Mouse (Mus musculus): ENCODE measurements around the gene Pde6g. TPM values are rescaled to one million over a fixed set of nuclear protein-coding genes. Genes with fewer than 3 reads are reported as not detected.
A peak's percentile ranks its signal among the peaks of the same experiment; 100 is the strongest.

Pde6g gene
- polyA plus RNA-seq, 1 experiment, result 1.0 TPM

DNA sequence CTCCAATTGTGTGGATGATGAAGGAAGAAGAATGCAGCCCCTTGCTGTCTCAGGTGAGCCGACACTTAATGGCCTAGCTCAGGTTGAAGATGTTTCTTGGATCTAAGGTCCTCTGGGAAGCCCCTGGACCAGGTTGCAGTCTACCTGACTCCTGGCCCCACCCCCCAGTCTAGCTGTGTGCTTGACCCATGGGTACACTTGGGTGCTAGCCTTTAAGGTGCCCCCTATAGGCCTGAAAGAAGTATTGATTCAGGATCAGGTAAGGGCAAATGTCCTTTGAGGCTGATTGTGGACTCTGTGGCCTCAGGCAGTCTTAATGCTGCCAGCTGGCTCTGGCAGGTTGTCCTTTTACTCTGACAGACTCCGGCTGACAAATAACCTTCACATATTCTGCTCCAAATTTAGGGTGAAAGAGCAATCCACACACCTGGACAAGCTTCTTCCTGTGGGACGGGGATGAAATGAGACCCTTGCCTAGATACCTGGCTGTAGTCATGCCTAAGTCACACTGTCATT, 10.5 kb downstream of the Pde6g start:
- no peak overlapping the region for H3K9ac ChIP-seq (ENCODE audit: low read depth, poor library complexity, severe bottlenecking)
- no peaks in the 10 kb centered on the region for H3K9me3 ChIP-seq (replicated peaks; ENCODE audit: control insufficient read depth, insufficient read depth, low read length, poor library complexity, severe bottlenecking)
- no peaks in the 10 kb centered on the region for H3K4me1 ChIP-seq (ENCODE audit: control insufficient read depth, insufficient read depth, low read length)
- no peak overlapping the region for H3K4me3 ChIP-seq (ENCODE audit: low read depth, low read length)
- no peaks in the 10 kb centered on the region for H3K36me3 ChIP-seq (ENCODE audit: control insufficient read depth, insufficient read depth, low read length, poor library complexity, severe bottlenecking)
- H3K27ac ChIP-seq (ENCODE audit: insufficient read depth, low read length), result no peak overlapping the region
- H3K27me3 ChIP-seq (ENCODE audit: control insufficient read depth, insufficient read depth, low read length, poor library complexity, severe bottlenecking), result no peaks in the 10 kb centered on the region
- TF ChIP-seq CTCF (IDR thresholded peaks at IDR 0.05; ENCODE audit: low read depth, low read length), result no peak
- TF ChIP-seq EP300 (IDR thresholded peaks at IDR 0.05; ENCODE audit: insufficient read depth, low read depth, low read length), result no peak
- no peak for TF ChIP-seq POLR2A (IDR thresholded peaks at IDR 0.05; ENCODE audit: insufficient read depth, low read length)

DNA sequence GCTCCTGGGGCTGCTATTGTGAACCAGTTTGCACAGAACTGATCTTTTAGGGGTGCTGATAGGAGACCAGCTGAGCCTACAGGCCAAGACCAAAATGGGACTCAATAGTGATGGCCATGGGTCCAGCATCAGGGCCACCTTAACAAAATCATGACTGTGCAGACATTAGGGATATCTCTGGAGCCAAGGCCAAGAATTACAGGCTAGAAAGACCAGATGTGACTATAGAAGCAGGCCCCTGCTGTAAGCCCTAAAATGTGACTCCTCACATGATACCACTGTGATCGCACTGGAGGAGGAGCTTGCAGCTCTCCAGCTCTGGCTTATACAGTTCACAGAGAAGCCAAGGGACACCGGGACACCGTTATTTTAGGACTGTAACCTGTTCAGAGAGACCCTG, 11.0 kb downstream of the Pde6g start, which contains the start of gene Tspan10:
Gene Tspan10, plus strand, starts transcription at position 301 of the 400 bp plus-strand sequence.
- Histone ChIP-seq H3K27ac (ENCODE audit: insufficient read depth, low read length) (no peak within 1 kb of the TSS), H3K4me1 (ENCODE audit: control insufficient read depth, insufficient read depth, low read length) (no peaks in the 10 kb centered on the region), H3K4me3 (ENCODE audit: low read depth, low read length) (no peak within 1 kb of the TSS), H3K9me3 (replicated peaks; ENCODE audit: control insufficient read depth, insufficient read depth, low read length, poor library complexity, severe bottlenecking) (no peaks in the 10 kb centered on the region), H3K27me3 (ENCODE audit: control insufficient read depth, insufficient read depth, low read length, poor library complexity, severe bottlenecking) (no peaks in the 10 kb centered on the region), H3K36me3 (ENCODE audit: control insufficient read depth, insufficient read depth, low read length, poor library complexity, severe bottlenecking) (no peaks in the 10 kb centered on the region), H3K9ac (ENCODE audit: low read depth, poor library complexity, severe bottlenecking) (no peak within 1 kb of the TSS)
- TF ChIP-seq POLR2A (IDR thresholded peaks at IDR 0.05; ENCODE audit: insufficient read depth, low read length) (no peak), CTCF (IDR thresholded peaks at IDR 0.05; ENCODE audit: low read depth, low read length) (no peak), EP300 (IDR thresholded peaks at IDR 0.05; ENCODE audit: insufficient read depth, low read depth, low read length) (no peak)

DNA sequence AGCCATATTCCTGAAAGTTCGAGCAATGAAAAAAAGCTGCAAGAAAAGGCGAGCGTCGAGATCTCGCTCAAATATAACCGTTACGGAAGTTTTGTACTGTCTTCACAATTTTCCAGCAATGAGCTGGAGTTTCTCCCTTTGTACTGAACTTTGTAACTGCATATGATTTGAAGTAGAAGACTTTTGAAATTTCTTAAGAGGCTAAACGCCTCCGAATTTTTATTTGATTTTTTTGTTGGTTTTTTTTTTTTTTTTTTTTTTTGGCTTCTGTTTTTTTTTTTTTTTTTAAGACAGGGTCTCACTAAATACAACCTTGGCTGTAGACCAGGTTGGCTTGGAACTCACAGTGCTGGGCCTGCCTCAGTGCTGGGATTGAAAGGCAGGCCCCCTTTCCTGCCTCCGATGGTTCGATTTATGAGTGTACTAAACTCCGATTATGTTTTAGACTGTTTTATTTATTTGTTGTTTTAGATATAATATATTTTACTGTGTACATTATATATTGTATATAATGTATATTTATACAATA, 15.4 kb downstream of the Pde6g start:
- no peak overlapping the region for H3K27ac ChIP-seq (ENCODE audit: insufficient read depth, low read length)
- no peak overlapping the region for H3K4me3 ChIP-seq (ENCODE audit: low read depth, low read length)
- H3K9ac ChIP-seq (ENCODE audit: low read depth, poor library complexity, severe bottlenecking), result peak overlapping the region; percentile 99
- H3K4me1 ChIP-seq (ENCODE audit: control insufficient read depth, insufficient read depth, low read length), result no peaks in the 10 kb centered on the region
- no peaks in the 10 kb centered on the region for H3K9me3 ChIP-seq (replicated peaks; ENCODE audit: control insufficient read depth, insufficient read depth, low read length, poor library complexity, severe bottlenecking)
- peaks cover 19% of the 10 kb centered on the region for H3K36me3 ChIP-seq (ENCODE audit: control insufficient read depth, insufficient read depth, low read length, poor library complexity, severe bottlenecking)
- TF ChIP-seq EP300 (IDR thresholded peaks at IDR 0.05; ENCODE audit: insufficient read depth, low read depth, low read length), result no peak
- no peak for TF ChIP-seq CTCF (IDR thresholded peaks at IDR 0.05; ENCODE audit: low read depth, low read length)
- no peak for TF ChIP-seq POLR2A (IDR thresholded peaks at IDR 0.05; ENCODE audit: insufficient read depth, low read length)
- H3K27me3 ChIP-seq (ENCODE audit: control insufficient read depth, insufficient read depth, low read length, poor library complexity, severe bottlenecking), result no peaks in the 10 kb centered on the region

DNA sequence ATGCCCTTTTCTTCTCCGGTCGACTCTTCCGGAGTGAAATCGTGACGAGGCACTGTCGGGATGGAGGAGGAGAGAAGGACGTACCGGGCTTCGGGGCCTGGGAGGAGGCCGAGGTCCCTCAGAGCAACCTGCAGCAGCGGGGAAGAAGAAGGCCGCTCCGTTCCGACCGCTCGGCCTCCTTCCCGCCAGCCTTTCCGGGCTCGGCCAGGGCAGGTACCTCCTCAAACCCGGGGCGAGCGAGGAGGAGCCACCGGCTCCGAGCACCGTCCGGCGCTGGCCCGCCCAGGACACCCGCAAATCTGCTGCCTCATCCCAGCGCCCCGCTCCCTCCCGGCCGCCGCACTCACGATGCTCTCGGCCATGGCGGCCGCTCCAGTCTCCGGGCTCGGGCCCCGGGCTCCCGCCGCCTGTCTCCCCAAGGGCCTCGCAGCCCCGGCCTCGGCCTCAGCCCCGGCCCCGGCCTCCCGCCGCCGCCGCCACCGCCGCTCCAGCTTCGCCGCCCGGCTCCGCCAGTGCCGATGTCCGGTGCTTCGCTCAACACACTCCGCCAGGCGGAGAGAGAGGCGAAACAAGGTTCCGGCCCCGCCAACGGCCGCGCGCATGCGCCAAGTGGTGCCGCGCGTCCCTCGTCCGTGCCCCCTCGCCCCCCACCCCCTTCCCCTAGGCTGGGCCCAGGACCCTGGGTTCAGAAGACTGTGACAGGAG, 16.0 kb downstream of the Pde6g start, which contains the start of gene Nploc4:
Gene Nploc4, minus strand, starts transcription at position 557 of the 705 bp plus-strand sequence.
- peak within 1 kb of the TSS; percentile 88 for H3K4me3 ChIP-seq (ENCODE audit: low read depth, low read length)
- H3K27ac ChIP-seq (ENCODE audit: insufficient read depth, low read length), result no peak within 1 kb of the TSS
- H3K36me3 ChIP-seq (ENCODE audit: control insufficient read depth, insufficient read depth, low read length, poor library complexity, severe bottlenecking), result peaks cover 26% of the 10 kb centered on the region
- no peaks in the 10 kb centered on the region for H3K27me3 ChIP-seq (ENCODE audit: control insufficient read depth, insufficient read depth, low read length, poor library complexity, severe bottlenecking)
- peak within 1 kb of the TSS; percentile 99 for H3K9ac ChIP-seq (ENCODE audit: low read depth, poor library complexity, severe bottlenecking)
- TF ChIP-seq EP300 (IDR thresholded peaks at IDR 0.05; ENCODE audit: insufficient read depth, low read depth, low read length), result peak; percentile 50; the same call in 1 of the 2 replicates
- TF ChIP-seq CTCF (IDR thresholded peaks at IDR 0.05; ENCODE audit: low read depth, low read length), result no peak
- TF ChIP-seq POLR2A (IDR thresholded peaks at IDR 0.05; ENCODE audit: insufficient read depth, low read length), result no peak
- no peaks in the 10 kb centered on the region for H3K4me1 ChIP-seq (ENCODE audit: control insufficient read depth, insufficient read depth, low read length)
- no peaks in the 10 kb centered on the region for H3K9me3 ChIP-seq (replicated peaks; ENCODE audit: control insufficient read depth, insufficient read depth, low read length, poor library complexity, severe bottlenecking)

DNA sequence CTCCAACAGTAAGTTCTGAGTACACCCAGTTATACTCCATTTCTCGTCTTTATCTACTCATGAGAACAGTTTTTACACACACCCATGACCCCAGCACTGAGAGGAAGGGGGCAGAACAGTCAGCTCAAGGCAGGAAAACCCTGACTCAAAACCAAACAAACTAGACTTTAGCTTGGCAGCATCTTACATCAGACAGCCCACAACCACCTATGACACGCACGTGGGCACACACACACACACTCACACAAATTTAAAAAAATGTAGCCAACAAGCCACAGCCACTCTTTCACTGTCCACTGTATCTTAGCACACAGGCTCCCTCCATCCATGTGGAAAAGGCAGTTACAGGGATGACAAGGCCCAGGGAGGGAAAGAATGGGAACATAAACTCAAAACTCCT, 26.6 kb downstream of the Pde6g start:
- TF ChIP-seq CTCF (IDR thresholded peaks at IDR 0.05; ENCODE audit: low read depth, low read length), result no peak
- no peak for TF ChIP-seq POLR2A (IDR thresholded peaks at IDR 0.05; ENCODE audit: insufficient read depth, low read length)
- TF ChIP-seq EP300 (IDR thresholded peaks at IDR 0.05; ENCODE audit: insufficient read depth, low read depth, low read length), result no peak
- no peak overlapping the region for H3K4me3 ChIP-seq (ENCODE audit: low read depth, low read length)
- H3K27ac ChIP-seq (ENCODE audit: insufficient read depth, low read length), result peak overlapping the region; percentile 22; the same call in 1 of the 2 replicates
- H3K27me3 ChIP-seq (ENCODE audit: control insufficient read depth, insufficient read depth, low read length, poor library complexity, severe bottlenecking), result no peaks in the 10 kb centered on the region
- H3K36me3 ChIP-seq (ENCODE audit: control insufficient read depth, insufficient read depth, low read length, poor library complexity, severe bottlenecking), result peaks cover 51% of the 10 kb centered on the region
- H3K4me1 ChIP-seq (ENCODE audit: control insufficient read depth, insufficient read depth, low read length), result no peaks in the 10 kb centered on the region
- no peak overlapping the region for H3K9ac ChIP-seq (ENCODE audit: low read depth, poor library complexity, severe bottlenecking)
- H3K9me3 ChIP-seq (replicated peaks; ENCODE audit: control insufficient read depth, insufficient read depth, low read length, poor library complexity, severe bottlenecking), result no peaks in the 10 kb centered on the region

All from ES-Bruce4 (cell line).